In genomic region chr2:22914421-22914820, GRCm38 (mm10) we compare ENCODE assay signal across 14 mouse cellular contexts.
"Had no signal": no experiment of that assay in that cellular context is flagged by ENCODE, and none has a peak within 500 bp of the region (broad histone marks: within the 10 kb centered on the region; RNA-seq: fewer than 3 reads in every experiment).

No protein-coding gene starts in this region.

- H3K27me3 ChIP-seq: neural tube, embryonic 15.5 days had no signal

- H3K4me3 ChIP-seq: limb, embryonic 10.5 days; midbrain, embryonic 10.5 days; myocyte; neural tube, embryonic 15.5 days had no signal

- H3K9ac ChIP-seq: hindbrain, embryonic 14.5 days; lung, embryonic 14.5 days; neural tube, embryonic 15.5 days had no signal

- H3K9me3 ChIP-seq: limb, embryonic 10.5 days; midbrain, embryonic 10.5 days; neural tube, embryonic 15.5 days had no signal

- H3K4me2 ChIP-seq: hindbrain, embryonic 14.5 days; liver, embryonic 11.5 days; lung, embryonic 14.5 days; neural tube, embryonic 15.5 days had no signal

- DNase-seq: lung, embryonic 14.5 days; lung, postnatal 10 days; lung, postnatal 4 days; midbrain, embryonic 14.5 days; right cerebral cortex, adult 18-20 months; right cerebral cortex, postnatal 25 days; thymus, postnatal 4 days had no signal

- H3K4me1 ChIP-seq: limb, embryonic 10.5 days; midbrain, embryonic 10.5 days; neural tube, embryonic 15.5 days had no signal

- H3K27ac ChIP-seq: hindbrain, embryonic 14.5 days; limb, embryonic 10.5 days; midbrain, embryonic 10.5 days; neural tube, embryonic 15.5 days; stomach, postnatal 0 days had no signal
